Mouse (Mus musculus) midbrain, embryonic 10.5 days (tissue): Measurements from ENCODE around the gene Gm10985. TPM values are rescaled to one million over a fixed set of nuclear protein-coding genes. Genes with fewer than 3 reads are reported as not detected.

ENCODE experiments used
- DNase-seq: peaks from one replicate; pipeline ENCODE4 v3.0.0-alpha.2; 2017; ENCODE audit warnings: low spot score
- H3K27ac ChIP-seq: fragments of 300-500 bp; sonication (generic); replicated peaks from 2 replicates; pipeline ENCODE4 v1.5.1; 2016; ENCODE audit warnings: mild to moderate bottlenecking
- H3K27me3 ChIP-seq: fragments of 300-500 bp; sonication (generic); 2 replicates; pipeline ENCODE4 v1.6.1; 2016; ENCODE audit warnings: low read depth, mild to moderate bottlenecking; ENCODE audit not compliant: poor library complexity, severe bottlenecking
- H3K36me3 ChIP-seq: fragments of 300-500 bp; sonication (generic); 2 replicates; pipeline ENCODE4 v1.6.1; 2016; ENCODE audit warnings: mild to moderate bottlenecking, moderate library complexity
- H3K4me1 ChIP-seq: fragments of 300-500 bp; sonication (generic); 2 replicates; pipeline ENCODE4 v1.6.1; 2016
- H3K4me3 ChIP-seq: fragments of 300-500 bp; sonication (generic); 2 replicates; pipeline ENCODE4 v1.5.1; 2016; ENCODE audit warnings: mild to moderate bottlenecking, moderate library complexity
- H3K9me3 ChIP-seq: fragments of 300-500 bp; sonication (generic); replicated peaks from 2 replicates; pipeline ENCODE4 v1.6.1; 2016; ENCODE audit warnings: mild to moderate bottlenecking
- WGBS: fragments of 180-500 bp; shearing (Covaris S2); methylation state at CpG from one replicate; pipeline ENCODE4 v1.1.7; 2016; 5-methylcytosine and 5-hydroxymethylcytosine counted together
- polyA plus RNA-seq: library from polyadenylated mRNA; unstranded; fragments of >200 nt; fragmentation: Nextera tagmentation; extraction: Ambion mirVana; gene quantifications from 2 replicates; pipeline ENCODE4 v1.2.1, GENCODE M21; 2016

Gene Gm10985
- not detected in 2 replicates for polyA plus RNA-seq

- 84% methylated on average over 2 of the region's 2 CpGs for WGBS
- Histone ChIP-seq H3K4me1 (no peaks in the 10 kb centered on the region), H3K27me3 (no peaks in the 10 kb centered on the region), H3K27ac (no peak within 1 kb of the TSS), H3K4me3 (no peak within 1 kb of the TSS), H3K36me3 (no peaks in the 10 kb centered on the region), H3K9me3 (no peaks in the 10 kb centered on the region)
- DNase-seq: no peak
Measured at GRCm38 (mm10) chr3:53844786-53845185, at the start of gene Gm10985. Gene Gm10985 (plus strand): TSS chr3:53845086.

- 89% methylated on average over 1 of the region's 1 CpGs for WGBS
- Histone ChIP-seq H3K9me3 (no peaks in the 10 kb centered on the region), H3K27me3 (no peaks in the 10 kb centered on the region), H3K27ac (no peak overlapping the region), H3K4me1 (no peaks in the 10 kb centered on the region), H3K4me3 (no peak overlapping the region), H3K36me3 (no peaks in the 10 kb centered on the region)
- no peak for DNase-seq
Measured at GRCm38 (mm10) chr3:53796933-53797332, 48.0 kb upstream of the Gm10985 start.

- Histone ChIP-seq H3K27ac (no peak overlapping the region), H3K4me3 (no peak overlapping the region), H3K4me1 (no peaks in the 10 kb centered on the region), H3K36me3 (no peaks in the 10 kb centered on the region), H3K27me3 (no peaks in the 10 kb centered on the region), H3K9me3 (no peaks in the 10 kb centered on the region)
- DNase-seq: no peak
- 80% methylated on average over 2 of the region's 2 CpGs for WGBS
Measured at GRCm38 (mm10) chr3:53799671-53800070, 45.2 kb upstream of the Gm10985 start.

GRCm38 (mm10) chr3:53813421-53813977 is 31.4 kb upstream of the Gm10985 start:
- no peak overlapping the region for H3K4me3 ChIP-seq
- H3K36me3 ChIP-seq: no peaks in the 10 kb centered on the region
- H3K9me3 ChIP-seq: no peaks in the 10 kb centered on the region
- no peaks in the 10 kb centered on the region for H3K4me1 ChIP-seq
- H3K27me3 ChIP-seq: no peaks in the 10 kb centered on the region
- no peak for DNase-seq
- WGBS: 85% methylated on average over 7 of the region's 7 CpGs
- no peak overlapping the region for H3K27ac ChIP-seq

GRCm38 (mm10) chr3:53834238-53834637 is 10.6 kb upstream of the Gm10985 start:
- WGBS: 88% methylated on average over 2 of the region's 2 CpGs
- Histone ChIP-seq H3K27me3 (no peaks in the 10 kb centered on the region), H3K36me3 (no peaks in the 10 kb centered on the region), H3K4me3 (no peak overlapping the region), H3K4me1 (no peaks in the 10 kb centered on the region), H3K9me3 (no peaks in the 10 kb centered on the region), H3K27ac (no peak overlapping the region)
- DNase-seq: no peak

- WGBS: 77% methylated on average over 7 of the region's 7 CpGs
- Histone ChIP-seq H3K9me3 (no peaks in the 10 kb centered on the region), H3K4me3 (no peak overlapping the region), H3K36me3 (no peaks in the 10 kb centered on the region), H3K27me3 (no peaks in the 10 kb centered on the region), H3K4me1 (no peaks in the 10 kb centered on the region), H3K27ac (no peak overlapping the region)
- DNase-seq: no peak
Measured at GRCm38 (mm10) chr3:53846206-53846928, 1.5 kb downstream of the Gm10985 start.

- H3K4me1 ChIP-seq: no peaks in the 10 kb centered on the region
- H3K27me3 ChIP-seq: no peaks in the 10 kb centered on the region
- no peaks in the 10 kb centered on the region for H3K9me3 ChIP-seq
- no peak overlapping the region for H3K4me3 ChIP-seq
- no peak overlapping the region for H3K27ac ChIP-seq
- WGBS: 68% methylated on average over 4 of the region's 4 CpGs
- no peaks in the 10 kb centered on the region for H3K36me3 ChIP-seq
- no peak for DNase-seq
Measured at GRCm38 (mm10) chr3:53847726-53848125, 2.8 kb downstream of the Gm10985 start.

DNA sequence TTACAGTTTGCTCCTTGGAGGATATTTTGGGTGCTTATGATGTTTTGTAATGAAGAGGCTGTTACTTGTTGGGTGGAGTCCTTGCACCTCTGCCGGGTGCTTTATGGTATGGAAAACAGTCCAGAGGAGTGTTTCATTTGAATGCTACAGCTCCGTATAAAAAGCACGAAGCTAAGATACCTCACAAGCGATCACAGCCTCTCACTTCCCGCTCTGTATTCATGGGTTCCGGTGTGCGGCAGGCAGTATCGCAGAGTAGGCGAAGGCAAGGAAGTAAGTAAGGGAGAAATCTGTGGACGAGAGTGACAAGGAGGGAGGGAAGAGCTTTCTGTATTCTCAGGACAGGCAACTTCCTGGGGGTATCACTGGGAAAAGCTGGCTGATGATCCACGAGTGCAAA is 3.4 kb downstream of the Gm10985 start:
- H3K36me3 ChIP-seq: no peaks in the 10 kb centered on the region
- H3K4me1 ChIP-seq: no peaks in the 10 kb centered on the region
- H3K9me3 ChIP-seq: no peaks in the 10 kb centered on the region
- H3K27ac ChIP-seq: no peak overlapping the region
- H3K27me3 ChIP-seq: no peaks in the 10 kb centered on the region
- no peak overlapping the region for H3K4me3 ChIP-seq
- no peak for DNase-seq
- 86% methylated on average over 11 of the region's 11 CpGs for WGBS

DNA sequence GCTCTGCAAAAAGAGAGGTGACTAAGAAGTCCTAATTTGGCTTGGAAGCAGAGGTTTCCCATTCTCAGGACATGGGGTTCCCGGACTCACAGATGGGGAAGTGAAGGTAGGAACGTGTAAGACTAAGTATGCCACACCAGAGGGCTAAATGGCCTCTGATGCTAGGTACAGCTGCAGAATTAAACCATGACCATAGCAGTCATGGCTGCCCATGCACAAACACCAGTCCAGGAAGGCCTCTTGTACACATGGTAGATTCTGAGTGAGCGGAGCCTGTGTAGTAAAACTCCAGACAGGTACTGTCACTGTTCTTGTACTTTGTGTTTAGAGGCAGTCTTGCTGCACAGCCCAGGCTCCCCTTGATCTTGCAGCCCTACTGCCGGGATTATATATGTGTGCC is 9.4 kb downstream of the Gm10985 start:
- H3K4me1 ChIP-seq: no peaks in the 10 kb centered on the region
- H3K27me3 ChIP-seq: no peaks in the 10 kb centered on the region
- H3K36me3 ChIP-seq: peaks cover 40% of the 10 kb centered on the region
- no peak overlapping the region for H3K4me3 ChIP-seq
- H3K27ac ChIP-seq: no peak overlapping the region
- WGBS: 75% methylated on average over 4 of the region's 4 CpGs
- no peaks in the 10 kb centered on the region for H3K9me3 ChIP-seq
- DNase-seq: no peak

DNA sequence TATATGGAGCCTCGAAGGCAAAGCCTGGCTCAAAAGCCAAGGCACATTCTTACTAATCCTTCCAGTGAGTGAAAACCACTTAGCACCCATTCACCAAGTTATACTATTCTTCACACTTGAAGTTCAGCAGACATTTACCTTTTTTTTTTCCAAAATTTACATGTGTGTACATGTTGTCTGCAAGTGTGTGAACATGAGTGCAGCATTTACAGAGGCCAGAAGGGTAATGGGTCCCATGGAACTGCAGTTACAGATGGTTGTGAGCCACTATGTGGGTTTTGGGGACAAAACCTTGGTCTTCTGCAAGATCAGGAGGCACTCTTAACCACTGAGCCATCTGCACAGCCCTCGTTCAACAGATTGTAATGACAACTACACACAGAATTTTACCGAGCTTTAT is 9.9 kb downstream of the Gm10985 start:
- no peak for DNase-seq

DNA sequence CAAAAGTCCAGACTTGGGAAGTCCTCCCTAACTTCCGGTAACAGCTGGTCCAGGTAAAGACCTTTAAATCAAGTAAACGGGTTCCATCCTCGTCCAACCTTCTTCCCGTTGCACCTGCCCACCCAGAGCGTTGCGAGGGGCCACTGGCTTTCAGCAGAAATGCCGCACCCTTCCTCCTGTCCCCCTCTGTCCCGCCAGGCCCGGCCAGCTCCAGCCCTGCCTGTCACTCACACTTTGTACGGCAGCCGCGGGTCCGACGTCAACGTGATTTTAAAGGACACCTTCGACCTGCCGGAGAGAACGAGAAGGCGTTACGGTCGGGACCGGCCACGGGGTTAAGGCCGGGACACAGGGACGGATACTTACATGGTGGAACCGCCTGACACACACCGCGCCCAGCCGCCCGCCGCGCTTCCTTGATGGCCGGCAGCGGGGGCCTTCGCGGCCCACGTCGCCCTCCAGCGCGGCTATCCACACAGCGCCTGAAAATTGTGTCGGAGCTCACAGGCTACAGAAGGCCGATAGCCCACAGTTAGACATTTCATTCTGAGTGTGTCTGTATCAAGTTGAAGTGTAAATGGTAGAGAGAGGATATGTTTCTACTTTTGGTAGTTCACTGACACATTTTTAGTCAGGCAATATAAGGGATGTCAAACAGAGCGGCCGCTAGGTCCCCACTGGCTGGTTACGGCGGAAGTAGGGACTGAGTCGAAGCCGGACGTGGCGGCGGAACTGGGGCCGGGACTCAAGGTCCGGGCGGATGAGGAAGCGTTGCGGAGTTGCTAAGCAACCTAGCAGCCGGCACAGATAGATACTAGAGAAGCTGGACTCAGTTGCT is 18.7 kb downstream of the Gm10985 start, which contains the start of gene Ufm1:
Gene Ufm1, minus strand, starts transcription at position 448 of the 838 bp plus-strand sequence.
- H3K27ac ChIP-seq: peak within 1 kb of the TSS; percentile 97
- WGBS: under 1% methylated on average over 58 of the region's 58 CpGs
- H3K27me3 ChIP-seq: no peaks in the 10 kb centered on the region
- peak; percentile 91 for DNase-seq
- no peaks in the 10 kb centered on the region for H3K9me3 ChIP-seq
- H3K36me3 ChIP-seq: peaks cover 34% of the 10 kb centered on the region
- peaks cover 17% of the 10 kb centered on the region for H3K4me1 ChIP-seq
- H3K4me3 ChIP-seq: peak within 1 kb of the TSS; percentile 98

More for the DNA sequence above, 9.9 kb downstream of the Gm10985 start:
- 86% methylated on average over 3 of the region's 3 CpGs for WGBS
- Histone ChIP-seq H3K4me3 (no peak overlapping the region), H3K36me3 (peaks cover 46% of the 10 kb centered on the region), H3K4me1 (no peaks in the 10 kb centered on the region), H3K27ac (no peak overlapping the region), H3K27me3 (no peaks in the 10 kb centered on the region), H3K9me3 (no peaks in the 10 kb centered on the region)

- no peak for DNase-seq
- WGBS: 86% methylated on average over 4 of the region's 4 CpGs
- peaks cover 16% of the 10 kb centered on the region for H3K4me1 ChIP-seq
- no peaks in the 10 kb centered on the region for H3K36me3 ChIP-seq
- no peak overlapping the region for H3K27ac ChIP-seq
- H3K4me3 ChIP-seq: no peak overlapping the region
- no peaks in the 10 kb centered on the region for H3K27me3 ChIP-seq
- no peaks in the 10 kb centered on the region for H3K9me3 ChIP-seq
Measured at GRCm38 (mm10) chr3:53868212-53868611, 23.3 kb downstream of the Gm10985 start.

DNA sequence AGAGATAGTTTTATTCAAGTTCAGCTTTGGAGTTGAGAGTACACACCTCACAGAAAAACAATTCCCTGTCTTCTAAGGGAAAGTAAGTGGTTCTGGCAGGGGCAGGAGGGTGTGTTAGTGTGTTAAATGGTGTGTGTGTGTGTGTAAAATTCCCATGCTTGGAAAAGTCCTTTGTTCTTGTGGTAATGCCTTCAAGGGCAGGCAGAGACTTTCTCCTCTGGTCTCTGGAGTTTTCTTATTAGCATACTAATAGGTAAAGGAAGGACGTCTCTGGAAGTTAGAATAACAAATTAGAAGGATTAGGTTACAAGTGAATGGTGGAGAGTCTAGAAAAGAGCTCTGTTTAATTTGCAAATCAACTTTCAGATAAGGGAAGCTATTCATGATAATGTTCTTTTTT is 24.4 kb downstream of the Gm10985 start:
- no peak overlapping the region for H3K4me3 ChIP-seq
- DNase-seq: no peak
- H3K27me3 ChIP-seq: no peaks in the 10 kb centered on the region
- H3K9me3 ChIP-seq: no peaks in the 10 kb centered on the region
- H3K27ac ChIP-seq: peak overlapping the region; percentile 5
- H3K36me3 ChIP-seq: no peaks in the 10 kb centered on the region
- H3K4me1 ChIP-seq: peaks cover 15% of the 10 kb centered on the region
- 6% methylated on average over 1 of the region's 1 CpGs for WGBS
